Mouse (Mus musculus) monocyte, adult 2 months (primary cell): ENCODE measurements around the gene Wdr24.

Experiments
- DNase-seq, 2 experiments: peaks; one replicate each; pipeline ENCODE4 v3.0.0; 2022; ENCODE audit warnings: low spot score in 2 of 2, low read depth in 1 of 2

Wdr24 gene

DNA sequence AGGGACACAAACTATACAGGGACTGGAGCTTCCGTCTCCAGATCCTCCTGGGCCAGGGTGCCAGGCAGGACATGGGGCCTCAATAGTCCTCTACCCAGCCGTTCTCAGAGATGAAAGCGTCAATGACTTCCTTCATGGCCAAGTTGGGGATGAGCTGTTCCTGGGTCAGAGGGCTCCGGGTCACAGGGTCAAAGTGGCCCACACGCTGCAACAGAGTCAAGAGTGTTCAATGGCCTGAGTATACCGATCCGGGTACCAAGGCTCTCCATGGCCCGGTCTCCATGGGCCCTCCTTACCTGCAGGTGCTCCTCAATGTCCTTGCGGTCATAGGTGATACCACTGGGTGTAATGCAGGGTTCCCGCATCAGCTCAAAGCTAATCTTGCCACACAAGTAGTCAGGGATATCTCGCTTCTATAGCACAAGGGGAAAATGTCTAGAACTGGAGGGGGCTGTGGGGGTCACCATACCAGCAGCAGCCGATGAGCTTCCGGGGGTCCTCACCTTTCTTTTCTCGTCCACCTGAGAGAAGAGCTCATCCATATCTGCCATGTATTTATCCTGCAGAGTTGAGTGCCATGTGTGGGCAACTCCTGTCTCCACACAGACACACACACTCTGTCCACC, 7.5 kb downstream of the Wdr24 start:
- DNase-seq, result no peak

DNA sequence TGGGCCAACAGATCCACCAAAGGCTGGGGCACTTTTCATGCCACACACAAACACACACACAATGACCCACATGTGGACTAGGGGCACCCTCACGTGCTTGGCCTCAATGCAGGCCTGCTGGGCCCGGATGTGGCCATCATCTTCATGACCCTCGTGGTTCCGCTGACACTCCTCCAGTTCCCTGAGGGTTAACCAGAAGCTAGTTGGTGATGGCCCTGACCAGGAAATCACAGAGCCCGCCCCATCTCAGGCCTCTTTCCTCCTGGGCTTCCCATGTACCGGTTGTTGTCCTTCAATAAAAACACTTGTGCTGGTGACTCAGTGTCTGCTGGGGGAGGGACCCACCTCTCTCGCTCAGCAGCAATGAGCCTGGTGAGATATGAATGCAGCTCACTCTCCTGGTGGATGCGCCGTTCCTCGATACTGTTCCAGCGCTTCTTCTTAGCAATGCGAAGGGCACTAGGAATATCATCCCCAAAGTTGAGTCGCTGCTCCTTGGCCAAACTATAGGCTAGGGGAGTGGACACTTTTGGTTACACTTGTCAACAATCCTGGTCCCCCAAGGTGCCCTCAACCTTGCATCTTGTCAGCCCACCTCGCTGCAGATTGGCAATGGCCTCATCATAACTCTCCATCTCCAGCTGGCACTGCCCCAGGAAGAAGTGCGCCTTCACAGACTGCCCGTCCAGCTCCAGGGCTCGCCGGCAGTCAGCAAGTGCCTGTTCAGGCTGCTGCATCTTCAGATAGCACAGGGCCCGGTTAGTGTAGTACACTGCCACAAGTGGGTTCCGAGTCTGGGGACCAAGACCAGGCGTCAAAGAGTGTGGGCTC, 8.2 kb downstream of the Wdr24 start:
- no peak for DNase-seq

DNA sequence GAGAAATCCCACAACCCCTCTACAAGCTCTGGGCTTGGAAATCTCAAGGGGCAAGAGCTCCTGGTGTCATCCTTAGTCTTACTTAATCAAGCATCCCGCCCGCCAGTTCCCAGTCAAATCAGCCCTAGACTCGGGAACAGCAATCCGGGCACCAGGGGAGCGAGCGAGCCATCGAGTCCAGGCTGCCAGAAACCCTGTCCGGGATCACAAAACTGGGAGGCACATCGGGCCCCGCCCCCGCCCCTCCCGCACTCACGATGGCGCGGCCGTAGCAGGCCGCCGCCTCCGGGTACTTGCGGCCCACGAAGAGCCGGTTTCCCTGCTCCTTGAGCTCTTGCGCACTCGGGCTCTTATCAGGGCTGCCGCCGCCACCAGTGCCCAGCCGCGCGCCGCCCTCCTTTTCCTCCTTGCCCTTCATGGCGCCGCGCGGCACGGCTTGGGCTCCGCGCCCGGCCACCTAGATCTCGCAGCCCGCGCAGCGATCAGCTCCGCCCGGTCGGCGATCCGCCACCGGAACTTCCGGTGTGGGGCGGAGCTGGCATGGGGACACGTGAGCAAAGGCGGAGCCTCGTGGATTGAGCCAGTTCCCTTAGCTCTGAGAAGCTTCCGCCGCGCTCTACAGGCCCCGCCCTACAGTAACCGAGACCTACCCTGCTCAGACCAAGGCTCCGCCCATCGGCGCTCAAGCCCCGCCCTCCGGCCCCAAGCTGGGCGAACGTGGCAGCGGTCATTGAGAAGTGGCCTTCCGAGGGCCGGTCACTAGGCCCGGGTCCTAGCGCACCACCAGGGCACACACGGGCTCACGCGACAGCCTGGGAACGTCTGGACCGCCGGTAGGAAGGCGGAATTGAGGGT, 9.2 kb downstream of the Wdr24 start:
- DNase-seq, result peak; percentile 94 to 98

DNA sequence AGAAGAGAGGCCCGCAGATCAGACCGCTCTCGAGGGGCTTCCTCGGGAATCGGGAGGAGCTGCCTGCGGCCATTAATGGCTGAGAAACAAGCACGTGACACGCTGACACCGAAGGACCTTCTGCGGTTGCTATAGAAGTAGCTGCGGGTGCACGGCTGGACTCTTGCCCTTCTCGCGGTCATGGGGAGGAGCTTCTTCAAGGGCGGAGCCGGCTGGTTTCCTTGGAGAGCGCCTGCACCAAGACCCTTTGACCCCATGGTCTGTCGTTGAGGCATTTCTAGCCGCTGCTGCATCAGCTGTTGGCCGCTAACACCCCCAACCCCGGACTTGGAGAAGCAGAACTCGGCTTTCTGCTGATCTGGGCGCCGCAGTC, 9.8 kb downstream of the Wdr24 start, which contains the start of gene Stub1:
Stub1 (minus strand) TSS at position 114 of the 373 bp plus-strand sequence.
- DNase-seq, result peak in 1 of 2 experiments; percentile 65

DNA sequence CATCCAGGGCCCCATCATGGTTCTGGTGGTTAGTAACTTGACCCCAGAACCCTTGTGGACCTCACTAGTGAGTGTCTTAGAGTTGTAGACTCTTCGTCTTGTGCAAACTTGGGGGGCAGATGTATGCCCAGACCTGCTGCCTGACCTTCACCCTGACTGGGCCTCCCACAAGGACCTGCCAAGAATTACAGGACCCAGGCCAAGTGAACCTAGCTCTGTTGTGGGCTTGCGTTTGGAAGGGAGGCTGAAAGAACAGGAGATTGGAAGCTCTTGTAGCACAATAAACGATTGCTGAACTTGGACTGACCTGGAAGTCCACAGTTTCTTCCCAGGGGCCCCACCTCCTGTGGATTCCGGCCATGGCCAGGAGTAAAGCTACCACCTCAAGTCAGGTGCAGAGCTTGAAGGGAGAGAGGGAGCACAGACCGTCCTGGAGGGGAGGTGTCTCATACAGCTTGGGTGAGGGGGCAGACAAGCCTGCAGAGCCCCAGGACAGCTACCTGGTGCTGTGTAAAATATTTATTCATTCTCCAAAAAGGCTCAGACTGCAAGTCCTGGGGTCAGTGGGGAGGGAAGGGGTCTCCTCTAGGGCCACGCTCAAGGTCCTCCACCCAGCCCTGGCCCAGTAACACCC, 10.7 kb downstream of the Wdr24 start:
- no peak for DNase-seq

DNA sequence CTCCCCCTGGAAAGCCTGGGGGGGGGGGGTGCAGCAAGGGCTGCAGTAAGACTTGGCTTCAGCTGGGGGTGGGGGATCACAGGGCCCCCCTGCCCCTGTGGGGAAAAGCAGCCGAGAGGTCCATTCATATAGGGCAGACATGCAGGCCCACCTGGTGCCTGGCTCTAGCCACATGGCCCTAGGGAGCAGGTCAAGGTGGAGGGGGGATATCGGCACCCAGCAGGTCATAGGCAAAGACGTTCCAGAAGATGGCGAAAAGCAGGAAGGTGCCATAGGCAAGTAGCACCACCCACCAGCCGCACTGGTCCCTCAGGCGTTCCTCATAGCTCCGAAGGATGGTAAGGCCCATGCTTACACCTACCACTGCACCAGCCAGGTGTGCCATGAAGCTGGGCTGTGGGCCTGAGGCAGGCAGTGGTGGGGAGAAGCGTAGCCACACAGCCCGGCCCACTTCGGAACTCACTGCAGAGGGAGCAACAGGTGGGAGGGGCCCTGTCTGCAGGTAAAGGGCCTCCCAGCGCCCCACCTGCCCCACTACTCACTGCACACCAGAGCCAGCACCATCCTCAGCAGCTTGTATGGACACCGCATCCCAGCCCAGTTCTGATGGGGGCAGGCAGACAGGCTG, 11.3 kb downstream of the Wdr24 start:
- DNase-seq, result no peak

DNA sequence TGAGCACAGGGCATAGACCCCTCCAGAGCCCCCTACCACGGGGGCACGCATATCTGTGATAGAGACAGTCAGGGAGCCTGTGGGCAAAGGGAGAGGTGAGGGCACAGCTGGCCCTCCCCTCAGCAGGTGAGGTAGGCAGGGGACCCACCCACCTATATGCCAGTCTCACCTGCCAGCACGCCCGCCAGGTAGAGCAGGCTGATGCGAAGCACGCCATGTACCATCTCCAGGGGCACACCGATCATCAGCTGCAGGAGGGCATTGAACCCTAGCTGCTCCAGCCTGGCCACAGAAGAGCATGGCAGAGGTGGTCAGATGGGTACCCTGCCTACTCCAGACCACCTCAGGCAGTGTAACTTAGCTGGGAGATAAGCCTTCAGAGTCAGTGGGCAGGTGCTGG, 11.9 kb downstream of the Wdr24 start:
- DNase-seq, result no peak

DNA sequence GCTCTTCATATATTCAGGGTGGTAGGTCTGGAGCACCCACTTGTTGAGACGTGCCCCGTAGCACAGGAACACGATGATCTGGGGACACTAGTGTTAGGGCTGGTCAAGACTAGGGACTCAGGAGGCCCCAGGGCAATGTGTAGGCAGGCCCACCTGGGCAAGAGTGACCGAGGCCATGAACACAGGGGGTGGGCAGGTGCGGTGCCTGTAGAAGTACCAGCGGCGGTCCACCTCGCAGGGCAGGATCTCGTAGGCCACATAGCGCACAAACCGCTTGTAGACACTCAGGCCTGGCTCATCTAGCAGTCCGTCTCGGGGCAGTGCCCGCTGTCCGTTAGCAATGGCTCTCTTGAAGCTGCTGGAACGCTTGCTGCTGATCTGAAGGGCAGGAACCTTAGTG, 12.4 kb downstream of the Wdr24 start:
- no peak for DNase-seq

DNA sequence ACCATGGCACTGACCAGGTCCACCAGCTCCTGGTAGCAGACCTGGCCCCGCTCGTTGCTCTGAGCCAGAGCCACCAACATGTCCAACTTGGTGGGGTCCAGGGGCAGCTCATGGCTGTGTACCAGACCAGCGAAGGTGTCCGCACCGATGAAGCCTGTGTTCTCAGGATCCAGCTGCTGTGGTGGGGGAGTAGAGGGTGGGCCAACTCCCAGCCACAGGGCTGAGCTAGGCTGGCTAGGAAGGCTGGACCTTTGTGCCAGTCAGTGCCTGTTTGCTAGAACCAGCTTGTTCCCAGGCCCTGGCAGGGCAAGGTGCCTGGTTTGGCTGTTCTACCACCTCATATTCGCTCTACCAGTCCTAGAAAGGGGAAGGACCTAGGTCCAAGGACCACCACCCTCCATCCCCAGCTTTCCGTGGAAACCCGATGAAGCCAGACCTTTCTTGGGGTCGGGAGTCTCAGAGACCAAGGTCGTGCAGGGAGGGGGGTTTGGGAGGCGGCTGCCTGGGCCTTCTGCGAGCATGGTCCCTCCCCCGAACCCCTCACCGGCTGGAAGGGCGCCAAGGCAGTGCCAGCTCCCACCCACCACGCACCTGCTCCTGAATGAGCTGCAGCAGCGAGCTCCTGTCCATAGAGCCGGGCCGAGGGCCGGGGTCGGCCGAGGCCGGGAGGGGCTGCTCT, 13.1 kb downstream of the Wdr24 start:
- DNase-seq, result no peak

DNA sequence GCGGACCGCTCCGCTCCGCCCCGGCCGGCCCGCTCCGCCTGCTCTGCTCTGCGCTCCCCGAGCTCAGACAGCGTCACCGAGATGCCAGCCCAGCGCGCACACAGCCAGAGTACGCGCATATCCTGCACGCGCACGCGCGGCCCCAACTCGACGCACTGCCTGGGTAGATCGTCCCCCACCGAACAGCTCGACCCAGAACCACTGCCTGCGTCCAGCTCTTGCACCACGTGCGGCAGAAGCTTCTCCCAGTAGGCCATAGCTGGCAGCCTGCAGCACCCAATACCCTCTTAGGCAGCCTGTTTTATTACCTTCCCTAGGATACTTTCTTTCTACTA, 13.6 kb downstream of the Wdr24 start, which contains the start of gene Rhbdl1:
Rhbdl1 (minus strand) TSS at position 220 of the 335 bp plus-strand sequence.
- no peak for DNase-seq

DNA sequence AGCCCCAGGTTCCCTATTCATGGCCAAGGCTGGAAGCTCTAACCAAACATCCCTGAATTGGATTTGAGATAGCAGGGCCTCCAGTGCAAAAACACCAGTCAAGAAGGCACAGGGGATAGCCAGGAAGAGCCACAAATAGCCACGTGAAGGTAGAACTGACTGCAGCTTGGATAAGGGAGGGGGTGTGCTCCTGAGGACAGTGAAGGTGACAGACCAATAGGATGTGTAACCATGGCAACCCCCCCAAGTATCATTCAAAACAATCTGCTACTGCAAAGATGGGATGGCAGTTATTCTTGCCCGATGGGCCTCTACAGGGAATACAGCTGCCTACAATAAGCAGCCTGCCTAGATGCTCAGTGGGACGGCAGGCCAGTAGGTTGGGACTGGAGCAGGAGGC, 14.1 kb downstream of the Wdr24 start:
- no peak for DNase-seq

DNA sequence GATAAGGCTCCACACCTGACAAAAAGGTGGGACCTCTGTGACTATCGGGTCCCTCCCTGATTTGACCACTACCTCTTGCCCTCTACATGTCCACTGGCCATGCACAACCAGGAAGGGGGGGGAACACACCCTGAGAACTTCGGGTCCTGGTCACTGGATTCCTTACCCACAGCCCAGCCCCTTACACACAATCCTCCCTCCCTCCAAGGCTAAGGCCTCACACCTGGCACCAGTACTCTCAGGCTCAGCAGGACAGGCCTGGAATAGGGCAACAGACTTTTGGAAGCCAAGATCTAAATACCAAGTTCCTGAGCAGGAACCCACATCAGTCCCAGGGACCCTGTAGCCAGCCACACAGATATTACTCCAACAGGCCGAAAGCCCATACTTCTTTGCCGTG, 15.5 kb downstream of the Wdr24 start:
- DNase-seq, result no peak

DNA sequence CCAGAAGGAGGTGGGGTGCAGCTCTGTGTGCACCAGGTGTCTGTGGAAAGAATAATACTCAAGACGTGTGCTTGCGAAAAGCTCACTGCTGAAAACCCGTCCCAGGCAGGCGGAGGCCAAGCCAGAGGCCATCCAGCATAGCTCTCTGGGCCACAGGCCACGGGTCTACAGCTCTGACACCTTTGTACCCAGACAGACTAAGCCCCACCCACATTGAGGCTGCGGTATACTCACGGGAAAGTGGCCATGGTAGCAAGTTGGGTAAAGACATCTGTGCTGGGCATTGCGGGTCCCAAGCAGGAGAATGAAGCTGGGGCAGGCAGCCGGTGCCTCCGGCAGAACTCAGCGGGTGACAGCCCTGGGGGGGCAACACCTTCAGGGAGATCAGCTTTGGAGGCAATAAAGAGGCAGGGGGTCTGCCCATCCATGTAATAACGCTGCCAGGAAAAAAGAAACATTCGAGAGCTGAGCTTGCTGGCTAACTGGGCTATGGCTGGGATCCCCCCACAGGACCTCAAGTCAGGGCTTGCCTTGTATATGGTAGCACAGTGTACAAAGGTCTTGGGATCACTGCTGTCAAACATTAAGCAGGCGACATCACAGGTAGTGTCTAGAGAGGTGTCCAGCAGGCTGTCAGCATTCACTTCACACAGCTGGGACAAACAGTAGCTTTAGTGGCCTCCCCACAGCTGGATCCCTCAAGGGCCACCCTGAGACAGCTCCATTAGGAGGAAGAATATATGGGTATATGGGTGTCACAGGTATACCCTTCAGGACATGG, 16.2 kb downstream of the Wdr24 start:
- DNase-seq, result no peak

DNA sequence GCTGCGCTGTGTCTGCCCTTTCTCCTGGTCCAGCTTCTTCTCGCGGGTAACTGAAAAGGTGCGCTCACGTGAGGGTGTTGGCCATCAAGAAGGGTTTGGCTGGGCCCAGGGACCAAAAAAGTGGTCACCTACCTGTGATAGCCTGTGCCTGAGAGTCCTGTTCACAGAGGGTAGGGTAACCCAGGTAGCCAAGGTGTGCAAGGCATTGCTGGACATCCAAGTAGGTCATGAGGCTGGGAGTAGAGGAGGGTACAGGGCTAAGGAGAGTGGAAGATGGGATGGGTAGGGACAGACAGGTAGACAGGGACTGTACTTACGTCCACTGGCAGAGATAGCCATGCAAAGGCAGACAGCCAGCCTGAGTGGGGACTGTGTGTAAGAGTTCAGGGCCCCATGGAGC, 17.1 kb downstream of the Wdr24 start:
- no peak for DNase-seq

DNA sequence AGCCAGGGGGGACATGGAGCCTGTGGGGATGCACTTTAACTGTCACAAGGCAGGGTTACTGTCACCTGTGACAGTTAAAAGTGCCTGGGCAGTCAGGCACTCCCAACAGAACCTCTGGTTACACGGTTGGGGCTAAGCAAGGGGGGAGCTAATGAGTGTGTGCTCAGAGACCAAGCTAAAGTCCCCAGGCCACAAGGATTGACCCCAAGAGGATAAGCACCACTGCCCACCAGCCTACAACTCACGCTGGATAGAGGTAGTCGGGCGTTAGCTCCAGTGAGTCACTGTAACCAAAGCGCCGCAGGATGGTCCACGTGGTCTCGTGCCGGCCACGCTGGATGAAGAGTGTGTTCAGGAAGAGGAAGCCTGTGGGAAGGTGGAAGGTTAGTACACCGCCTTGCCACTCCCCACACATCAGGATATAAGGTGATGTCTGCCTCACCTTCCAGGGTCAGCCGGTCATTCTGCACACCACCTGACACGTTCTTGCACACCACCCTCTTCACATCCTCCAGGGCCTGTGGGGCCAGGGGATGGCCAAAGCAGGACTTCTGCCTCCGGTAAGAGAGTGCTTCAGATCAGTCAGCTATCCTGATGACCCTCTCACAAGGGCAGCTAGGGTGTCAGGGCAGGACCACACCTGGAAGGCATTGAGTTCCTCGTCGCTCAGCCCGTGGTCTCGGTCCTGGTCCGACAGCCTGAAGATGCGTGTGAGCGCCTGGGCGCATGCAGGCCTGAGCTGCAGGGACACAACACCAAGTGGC, 17.9 kb downstream of the Wdr24 start, which contains the start of gene Gm20683:
Gm20683 (minus strand) TSS at position 647 of the 764 bp plus-strand sequence.
- no peak for DNase-seq

DNA sequence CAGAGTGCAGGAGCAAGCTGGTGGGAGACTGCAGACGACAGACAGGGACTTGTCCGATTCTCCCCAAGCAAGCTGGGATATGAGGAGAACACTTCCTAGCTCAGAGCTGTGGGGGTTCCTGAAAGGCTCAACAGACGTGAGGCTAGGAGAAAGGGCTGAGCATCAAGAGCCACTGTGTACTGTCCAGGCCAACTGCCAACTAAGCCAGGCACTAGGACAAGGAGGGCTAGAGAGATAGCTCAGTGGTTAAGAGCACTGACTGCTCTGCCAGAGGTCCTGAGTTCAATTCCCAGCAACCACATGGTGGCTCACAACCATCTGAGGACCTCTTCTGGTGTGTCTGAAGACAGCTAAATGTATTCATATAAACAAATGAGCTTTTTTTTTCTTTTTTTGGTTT, 19.1 kb downstream of the Wdr24 start:
- DNase-seq, result no peak

DNA sequence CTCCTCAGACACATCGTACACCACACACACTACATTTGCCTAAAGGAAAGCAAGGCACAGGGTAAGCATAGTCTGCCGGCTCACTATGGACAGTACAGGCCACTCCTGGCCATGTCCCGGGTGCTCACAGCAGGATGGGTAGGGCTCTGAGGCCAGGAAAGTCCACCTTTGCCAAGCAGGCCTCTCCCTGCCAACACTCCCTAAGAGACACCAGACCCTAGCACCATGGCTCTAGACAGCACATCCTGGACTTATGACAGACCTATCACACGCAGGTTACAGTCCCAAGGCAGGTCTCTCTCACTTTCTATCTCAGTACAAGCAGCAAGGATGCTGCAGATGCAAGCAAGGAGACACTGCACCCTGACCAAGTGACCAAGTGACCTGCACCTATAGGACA, 19.7 kb downstream of the Wdr24 start:
- DNase-seq, result no peak

DNA sequence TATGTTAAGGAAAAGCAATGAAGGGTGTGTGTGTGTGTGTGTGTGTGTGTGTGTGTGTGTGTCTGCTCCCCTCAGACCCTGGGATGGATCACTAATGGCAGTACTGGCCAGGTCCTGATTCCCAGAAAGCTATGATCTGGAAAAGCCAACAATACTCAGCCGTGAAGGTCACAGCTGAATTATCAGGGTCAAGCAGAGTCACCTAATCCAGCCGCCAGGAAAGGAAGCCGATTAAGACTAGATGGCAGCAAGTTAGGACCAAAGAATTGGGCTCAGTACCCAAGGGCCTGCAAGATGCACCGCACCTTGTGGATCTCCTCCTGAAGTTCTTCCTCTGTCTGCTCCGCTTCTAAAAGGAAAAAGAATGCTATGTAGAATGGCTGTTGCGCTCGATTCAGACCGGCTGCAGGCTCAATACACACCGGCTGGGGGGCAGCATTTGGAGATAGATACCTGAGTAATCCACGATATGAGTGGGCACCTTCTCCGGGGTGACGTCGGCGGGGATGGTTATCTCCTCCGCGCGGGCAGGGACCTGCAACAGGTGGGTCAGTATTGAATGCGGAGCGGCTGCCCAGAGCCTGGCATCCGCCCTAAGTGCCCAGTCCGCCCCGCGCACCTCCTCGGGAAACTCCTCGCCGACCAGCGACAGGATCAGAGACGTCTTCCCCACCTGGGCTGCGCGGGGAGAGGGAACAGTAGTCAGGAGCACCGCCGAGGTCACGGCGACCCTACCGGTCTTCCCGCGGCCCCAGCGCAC, 20.4 kb downstream of the Wdr24 start:
- DNase-seq, result no peak
